Mouse (Mus musculus) G1E (cell line): ENCODE results near the gene Dnajc16.

Source experiments
- CTCF ChIP-seq: IDR thresholded peaks from 2 replicates; pipeline ENCODE4 v1.5.1; 2012; ENCODE audit warnings: low read depth, low read length, inconsistent platforms, mixed read lengths
- GATA1 ChIP-seq: IDR thresholded peaks from 2 replicates; pipeline ENCODE4 v1.6.1; 2012; ENCODE audit warnings: borderline replicate concordance, low read length, inconsistent platforms, mixed read lengths
- POLR2AphosphoS5 ChIP-seq: IDR thresholded peaks from 2 replicates; pipeline ENCODE4 v1.6.1; 2012; ENCODE audit warnings: low read depth, low read length, inconsistent platforms; ENCODE audit not compliant: insufficient replicate concordance

GRCm38 (mm10) chr4:141730401-141730800 is 60.3 kb downstream of the Dnajc16 start:
- TF ChIP-seq POLR2AphosphoS5 (no peak), GATA1 (no peak), CTCF (no peak)
